Mouse (Mus musculus): ENCODE data around the gene Arap2.

DNA sequence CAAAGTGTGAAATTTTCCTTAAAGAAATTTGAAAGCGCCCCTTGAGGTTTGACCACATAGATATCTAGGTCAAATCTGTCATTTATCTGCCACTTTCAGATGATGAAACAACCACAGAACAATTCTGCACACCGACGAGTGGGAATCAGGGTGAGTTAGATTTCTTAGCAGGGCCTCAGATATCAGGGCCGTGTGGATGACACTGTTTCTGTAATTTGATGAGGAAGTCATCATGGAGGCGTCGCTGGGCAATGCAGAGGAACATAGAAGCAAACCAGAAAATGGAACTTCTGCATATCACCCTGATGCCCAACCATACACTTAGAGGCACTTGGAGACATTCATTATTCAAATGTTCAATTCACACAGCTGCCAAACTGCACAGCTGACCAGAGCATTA, 55.0 kb downstream of the Arap2 start:
- no peak for TF ChIP-seq CTCF (IDR thresholded peaks at IDR 0.05)
- TF ChIP-seq EP300 (IDR thresholded peaks at IDR 0.05): no peak
